Mouse (Mus musculus): ENCODE measurements around the gene Zrsr2.

Zrsr2 gene

DNA sequence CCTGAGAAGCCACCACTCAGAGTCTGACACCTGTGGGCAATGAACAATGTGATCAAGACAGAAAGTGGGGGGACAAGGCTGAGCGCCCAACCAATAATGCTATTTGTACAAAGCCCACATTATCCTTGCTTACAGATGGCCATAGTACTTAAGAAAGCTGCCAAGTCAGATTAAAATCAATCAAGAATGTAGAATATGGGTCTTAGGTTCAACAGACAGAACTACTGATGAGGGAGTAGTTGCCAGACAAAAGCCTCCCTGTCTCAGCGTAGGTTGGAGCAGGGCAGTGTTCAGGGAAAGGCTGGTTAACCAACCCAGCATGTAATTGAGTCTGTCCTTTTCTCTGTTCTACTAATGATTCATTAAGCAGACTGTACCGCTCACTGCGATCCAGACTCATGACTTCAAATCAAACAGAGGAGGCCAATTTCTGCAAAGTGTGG lies 72.9 kb downstream of the Zrsr2 start:
- no peak for DNase-seq (ENCODE audit: low spot score in 2 of 2)

All from spleen, postnatal 36 days (tissue).